Mouse (Mus musculus): ENCODE data around the gene Plcl1. TPM values are rescaled to one million over a fixed set of nuclear protein-coding genes. Genes with fewer than 3 reads are reported as not detected.

The Plcl1 gene
- polyA plus RNA-seq, 1 experiment from 2014 or later: 0.77 TPM

GRCm38 (mm10) chr1:55706933-55707332, 301.2 kb downstream of the Plcl1 start:
- no peaks in the 10 kb centered on the region for H3K9me3 ChIP-seq
- no peak overlapping the region for H3K27ac ChIP-seq
- no peak overlapping the region for H3K4me3 ChIP-seq
- WGBS: 68% methylated on average over 1 of the region's 1 CpGs
- H3K4me1 ChIP-seq: no peaks in the 10 kb centered on the region
- H3K27me3 ChIP-seq (ENCODE audit: insufficient read depth, poor library complexity, severe bottlenecking): no peaks in the 10 kb centered on the region
- DNase-seq (ENCODE audit: low spot score): no peak
- no peaks in the 10 kb centered on the region for H3K36me3 ChIP-seq

DNA sequence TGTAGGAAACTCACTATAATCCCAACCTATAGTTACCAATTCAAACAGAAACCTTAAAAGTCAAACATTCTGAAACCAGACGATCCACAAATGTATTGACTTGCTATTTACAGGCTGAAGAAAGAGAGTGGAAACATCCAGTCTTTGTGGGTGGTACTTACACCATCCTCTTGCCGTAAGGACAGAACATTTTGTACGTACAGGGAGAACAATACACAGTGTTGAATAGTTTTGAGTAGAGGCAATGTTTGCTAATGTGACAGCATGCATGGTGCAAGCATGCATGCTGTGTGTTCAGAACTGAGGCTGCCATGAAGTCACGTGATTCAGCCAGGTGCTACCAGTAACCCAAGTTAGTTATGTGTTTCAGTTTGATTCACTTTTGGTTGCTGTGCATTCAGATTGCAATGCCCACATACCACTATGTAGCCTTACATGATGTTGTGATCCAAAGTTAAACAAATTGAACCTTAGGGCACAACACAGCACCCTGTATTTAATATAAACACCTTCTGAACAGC, 311.6 kb downstream of the Plcl1 start:
- Histone ChIP-seq H3K27me3 (ENCODE audit: insufficient read depth, poor library complexity, severe bottlenecking) (no peaks in the 10 kb centered on the region), H3K4me1 (no peaks in the 10 kb centered on the region), H3K4me3 (no peak overlapping the region), H3K36me3 (no peaks in the 10 kb centered on the region), H3K27ac (no peak overlapping the region), H3K9me3 (no peaks in the 10 kb centered on the region)
- DNase-seq (ENCODE audit: low spot score): no peak
- 84% methylated on average over 4 of the region's 4 CpGs for WGBS

- no peaks in the 10 kb centered on the region for H3K36me3 ChIP-seq
- no peak overlapping the region for H3K4me3 ChIP-seq
- H3K4me1 ChIP-seq: no peaks in the 10 kb centered on the region
- H3K27ac ChIP-seq: no peak overlapping the region
- WGBS: 81% methylated on average over 3 of the region's 3 CpGs
- H3K9me3 ChIP-seq: no peaks in the 10 kb centered on the region
- no peaks in the 10 kb centered on the region for H3K27me3 ChIP-seq (ENCODE audit: insufficient read depth, poor library complexity, severe bottlenecking)
- DNase-seq (ENCODE audit: low spot score): no peak
These were observed 319.7 kb downstream of the Plcl1 start for GRCm38 (mm10) chr1:55725428-55725827.

DNA sequence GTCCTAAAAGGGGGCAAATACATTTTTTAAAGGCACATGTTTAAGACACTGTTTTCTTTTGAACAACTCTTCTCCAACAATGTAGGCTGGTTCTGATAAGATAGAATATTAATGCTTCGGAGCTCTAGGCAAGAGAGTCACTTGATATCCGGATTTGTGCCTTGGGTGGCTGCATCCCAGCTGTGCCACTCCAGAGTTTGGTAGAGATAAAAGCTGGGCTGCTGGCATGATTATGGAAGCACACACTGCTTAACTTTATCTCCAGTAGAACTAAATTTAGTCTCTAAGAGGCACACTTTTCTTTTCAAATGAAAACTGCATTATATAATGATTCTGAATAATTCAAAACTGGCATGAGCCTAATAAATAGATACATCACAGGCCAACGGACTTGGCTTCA, 323.6 kb downstream of the Plcl1 start:
- H3K27me3 ChIP-seq (ENCODE audit: insufficient read depth, poor library complexity, severe bottlenecking): no peaks in the 10 kb centered on the region
- H3K27ac ChIP-seq: no peak overlapping the region
- 58% methylated on average over 3 of the region's 3 CpGs for WGBS
- H3K4me1 ChIP-seq: no peaks in the 10 kb centered on the region
- H3K4me3 ChIP-seq: no peak overlapping the region
- no peaks in the 10 kb centered on the region for H3K9me3 ChIP-seq
- no peak for DNase-seq (ENCODE audit: low spot score)
- no peaks in the 10 kb centered on the region for H3K36me3 ChIP-seq

DNA sequence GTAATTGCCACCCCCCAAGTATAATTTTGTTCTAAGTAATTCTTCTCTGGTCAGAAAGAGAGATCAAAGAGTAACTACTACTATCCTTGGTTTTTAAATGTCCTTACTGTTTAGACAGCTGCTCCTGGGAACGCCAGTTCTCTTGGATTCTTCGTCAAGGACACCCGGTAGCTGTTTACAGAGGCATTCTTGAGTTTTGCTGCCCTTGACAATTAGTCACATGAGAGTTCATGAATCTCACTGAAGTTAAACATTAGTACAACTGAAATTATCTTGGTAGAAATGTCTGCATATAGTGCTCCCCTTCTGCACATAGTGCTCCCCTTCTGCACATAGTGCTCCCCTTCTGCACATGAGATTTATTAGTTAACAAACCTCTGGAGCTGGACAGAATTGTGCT, 327.2 kb downstream of the Plcl1 start:
- WGBS: 84% methylated on average over 3 of the region's 3 CpGs
- Histone ChIP-seq H3K36me3 (no peaks in the 10 kb centered on the region), H3K27me3 (ENCODE audit: insufficient read depth, poor library complexity, severe bottlenecking) (peaks cover 6% of the 10 kb centered on the region), H3K4me3 (no peak overlapping the region), H3K4me1 (no peaks in the 10 kb centered on the region), H3K27ac (no peak overlapping the region), H3K9me3 (no peaks in the 10 kb centered on the region)
- DNase-seq (ENCODE audit: low spot score): no peak

GRCm38 (mm10) chr1:55736054-55736740, 330.5 kb downstream of the Plcl1 start:
- H3K27ac ChIP-seq: no peak overlapping the region
- no peak for DNase-seq (ENCODE audit: low spot score)
- no peaks in the 10 kb centered on the region for H3K9me3 ChIP-seq
- peaks cover 6% of the 10 kb centered on the region for H3K27me3 ChIP-seq (ENCODE audit: insufficient read depth, poor library complexity, severe bottlenecking)
- H3K4me1 ChIP-seq: no peaks in the 10 kb centered on the region
- H3K36me3 ChIP-seq: no peaks in the 10 kb centered on the region
- H3K4me3 ChIP-seq: no peak overlapping the region
- WGBS: 85% methylated on average over 14 of the region's 14 CpGs

GRCm38 (mm10) chr1:55736762-55737288, 331.1 kb downstream of the Plcl1 start:
- no peak for DNase-seq (ENCODE audit: low spot score)
- Histone ChIP-seq H3K36me3 (no peaks in the 10 kb centered on the region), H3K27ac (no peak overlapping the region), H3K4me3 (no peak overlapping the region), H3K27me3 (ENCODE audit: insufficient read depth, poor library complexity, severe bottlenecking) (peaks cover 6% of the 10 kb centered on the region), H3K4me1 (no peaks in the 10 kb centered on the region), H3K9me3 (no peaks in the 10 kb centered on the region)
- 58% methylated on average over 5 of the region's 5 CpGs for WGBS

- Histone ChIP-seq H3K27ac (no peak overlapping the region), H3K36me3 (no peaks in the 10 kb centered on the region), H3K27me3 (ENCODE audit: insufficient read depth, poor library complexity, severe bottlenecking) (peaks cover 6% of the 10 kb centered on the region), H3K4me3 (no peak overlapping the region), H3K9me3 (no peaks in the 10 kb centered on the region), H3K4me1 (no peaks in the 10 kb centered on the region)
- 68% methylated on average over 12 of the region's 12 CpGs for WGBS
- no peak for DNase-seq (ENCODE audit: low spot score)
These were observed 333.1 kb downstream of the Plcl1 start for GRCm38 (mm10) chr1:55738746-55739365.

GRCm38 (mm10) chr1:55741885-55742284, 336.2 kb downstream of the Plcl1 start:
- Histone ChIP-seq H3K27me3 (ENCODE audit: insufficient read depth, poor library complexity, severe bottlenecking) (peaks cover 6% of the 10 kb centered on the region), H3K4me3 (no peak overlapping the region), H3K9me3 (no peaks in the 10 kb centered on the region), H3K4me1 (no peaks in the 10 kb centered on the region), H3K36me3 (no peaks in the 10 kb centered on the region), H3K27ac (no peak overlapping the region)
- no peak for DNase-seq (ENCODE audit: low spot score)
- WGBS: 87% methylated on average over 3 of the region's 3 CpGs

DNA sequence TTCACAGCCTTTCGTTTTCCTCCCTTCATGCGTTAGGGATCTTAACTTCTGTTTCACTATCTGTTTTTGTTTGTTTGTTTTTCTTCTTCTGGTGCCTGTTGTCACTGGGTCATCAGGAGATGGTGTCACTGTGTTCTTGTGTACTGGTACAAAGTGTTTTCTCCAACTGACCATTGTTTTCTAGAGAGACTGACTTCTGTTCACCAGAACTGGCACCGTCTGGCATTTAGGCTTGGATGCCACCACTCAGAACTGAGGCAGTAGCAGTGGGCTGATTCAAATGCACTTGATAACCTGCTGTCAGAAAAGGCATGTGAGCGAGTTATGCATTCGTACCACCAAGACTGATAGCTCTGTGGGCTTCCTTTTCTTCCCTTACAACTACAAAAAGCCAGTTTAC, 342.8 kb downstream of the Plcl1 start:
- DNase-seq (ENCODE audit: low spot score): no peak
- Histone ChIP-seq H3K27me3 (ENCODE audit: insufficient read depth, poor library complexity, severe bottlenecking) (no peaks in the 10 kb centered on the region), H3K27ac (no peak overlapping the region), H3K4me1 (no peaks in the 10 kb centered on the region), H3K36me3 (no peaks in the 10 kb centered on the region), H3K9me3 (no peaks in the 10 kb centered on the region), H3K4me3 (no peak overlapping the region)
- 49% methylated on average over 5 of the region's 5 CpGs for WGBS

DNA sequence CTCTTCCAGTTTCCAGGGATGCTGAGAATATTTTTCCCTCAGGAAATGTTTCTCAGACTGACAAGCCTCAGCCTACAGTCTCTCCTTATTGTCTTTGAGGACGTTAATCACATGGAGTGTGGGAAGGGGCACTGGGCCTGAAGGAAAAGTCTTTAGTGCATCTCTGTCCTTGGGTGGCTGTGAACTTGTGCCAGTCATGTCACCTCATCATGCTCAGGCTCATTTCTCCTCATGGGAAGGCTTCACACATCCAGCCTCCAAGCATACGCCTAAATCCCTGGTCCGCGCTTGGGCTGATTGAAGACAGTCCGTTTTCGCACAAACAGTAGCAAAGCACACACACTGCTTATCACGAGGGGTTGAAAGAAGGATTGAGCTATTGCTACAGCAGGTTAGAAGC, 344.0 kb downstream of the Plcl1 start:
- DNase-seq (ENCODE audit: low spot score): no peak
- 81% methylated on average over 7 of the region's 7 CpGs for WGBS
- no peaks in the 10 kb centered on the region for H3K4me1 ChIP-seq
- no peaks in the 10 kb centered on the region for H3K36me3 ChIP-seq
- H3K9me3 ChIP-seq: no peaks in the 10 kb centered on the region
- H3K27me3 ChIP-seq (ENCODE audit: insufficient read depth, poor library complexity, severe bottlenecking): no peaks in the 10 kb centered on the region
- H3K27ac ChIP-seq: no peak overlapping the region
- no peak overlapping the region for H3K4me3 ChIP-seq

GRCm38 (mm10) chr1:55755742-55756141, 350.0 kb downstream of the Plcl1 start:
- WGBS: 58% methylated on average over 10 of the region's 10 CpGs

GRCm38 (mm10) chr1:55762284-55762683, 356.6 kb downstream of the Plcl1 start:
- H3K4me1 ChIP-seq: no peaks in the 10 kb centered on the region
- H3K27ac ChIP-seq: no peak overlapping the region
- 73% methylated on average over 5 of the region's 5 CpGs for WGBS

More at GRCm38 (mm10) chr1:55755742-55756141, 350.0 kb downstream of the Plcl1 start:
- no peak for DNase-seq (ENCODE audit: low spot score)
- Histone ChIP-seq H3K27ac (no peak overlapping the region), H3K36me3 (no peaks in the 10 kb centered on the region), H3K4me3 (no peak overlapping the region), H3K9me3 (no peaks in the 10 kb centered on the region), H3K4me1 (no peaks in the 10 kb centered on the region), H3K27me3 (ENCODE audit: insufficient read depth, poor library complexity, severe bottlenecking) (no peaks in the 10 kb centered on the region)

More at GRCm38 (mm10) chr1:55762284-55762683, 356.6 kb downstream of the Plcl1 start:
- Histone ChIP-seq H3K4me3 (no peak overlapping the region), H3K9me3 (no peaks in the 10 kb centered on the region), H3K36me3 (no peaks in the 10 kb centered on the region), H3K27me3 (ENCODE audit: insufficient read depth, poor library complexity, severe bottlenecking) (no peaks in the 10 kb centered on the region)
- no peak for DNase-seq (ENCODE audit: low spot score)
